Mouse (Mus musculus) spleen, adult 2 months (tissue): ENCODE measurements at regions not wholly inside any gene's neighbourhood (a gene's known extent, or its start where the extent isn't known, plus 50 kb on each side); places are given as distances from the start of the nearest gene placed in this dataset.

Experiments used
- CTCF ChIP-seq: fragments of 200-500 bp; IDR thresholded peaks from 2 replicates; pipeline ENCODE4 v1.5.1; 2011; ENCODE audit warnings: mild to moderate bottlenecking, inconsistent platforms; ENCODE audit not compliant: insufficient read depth, insufficient read length, insufficient replicate concordance; ENCODE audit errors: extremely low read depth
- POLR2A ChIP-seq: fragments of 200-500 bp; IDR thresholded peaks from 2 replicates; pipeline ENCODE4 v1.6.1; 2011; ENCODE audit warnings: low read depth, low read length, inconsistent platforms

DNA sequence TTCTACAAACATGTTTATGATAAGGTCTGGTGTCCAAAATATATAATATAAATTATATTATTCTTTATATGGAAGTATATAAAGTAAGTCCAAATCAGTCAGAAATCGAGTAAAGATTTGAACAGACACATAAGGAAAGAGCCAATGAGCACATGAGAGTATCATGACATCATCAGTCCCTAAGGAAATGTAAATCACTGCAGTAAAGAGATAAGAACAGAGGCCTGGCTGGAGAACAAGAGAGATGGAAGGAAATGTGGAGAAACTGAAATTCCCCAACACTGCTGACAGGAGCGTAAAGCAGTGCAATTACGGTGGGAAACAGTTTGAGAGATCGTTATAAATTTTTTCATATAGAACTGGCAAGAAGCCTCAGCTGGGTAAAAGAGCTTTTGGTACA lies 306.2 kb upstream of the Tbx3 start:
- TF ChIP-seq CTCF, result no peak
- no peak for TF ChIP-seq POLR2A
